Mouse (Mus musculus) stomach, embryonic 14.5 days (tissue): Measurements from ENCODE around the gene Stx4a. TPM values are rescaled to one million over a fixed set of nuclear protein-coding genes. Genes with fewer than 3 reads are reported as not detected.

Source experiments
- ATAC-seq: fragments of 200-750 bp; cut with Nextera tagmentation; 2 replicates; pipeline ENCODE4 v1.8.0; 2017; ENCODE audit warnings: low read depth, moderate TSS enrichment; ENCODE audit not compliant: insufficient number of reproducible peaks, insufficient read depth, low FRiP score
- H3K27ac ChIP-seq: fragments of 300-500 bp; sonication (generic); 2 replicates; pipeline ENCODE4 v1.5.1; 2014; ENCODE audit warnings: mild to moderate bottlenecking, low read length, moderate library complexity, mixed read lengths
- H3K27me3 ChIP-seq: fragments of 300-500 bp; sonication (generic); 2 replicates; pipeline ENCODE4 v1.6.1; 2014; ENCODE audit warnings: low read length, control low read depth, mixed read lengths; ENCODE audit not compliant: control insufficient read depth, insufficient read depth
- H3K36me3 ChIP-seq: fragments of 300-500 bp; sonication (generic); 2 replicates; pipeline ENCODE4 v1.6.1; 2014; ENCODE audit warnings: mild to moderate bottlenecking, control low read depth, low read length, moderate library complexity, mixed read lengths; ENCODE audit not compliant: control insufficient read depth, insufficient read depth
- H3K4me1 ChIP-seq: fragments of 300-500 bp; sonication (generic); 2 replicates; pipeline ENCODE4 v1.6.1; 2014; ENCODE audit warnings: low read length, control low read depth, mixed read lengths; ENCODE audit not compliant: control insufficient read depth, insufficient read depth
- H3K4me2 ChIP-seq: fragments of 300-500 bp; sonication (generic); replicated peaks from 2 replicates; pipeline ENCODE4 v1.6.1; 2014; ENCODE audit warnings: low read depth, low read length, control low read depth
- H3K4me3 ChIP-seq: fragments of 300-500 bp; sonication (generic); 2 replicates; pipeline ENCODE4 v1.5.1; 2014; ENCODE audit warnings: low read depth, low read length, control low read depth
- H3K9ac ChIP-seq: fragments of 300-500 bp; sonication (generic); replicated peaks from 2 replicates; pipeline ENCODE4 v1.6.1; 2014; ENCODE audit warnings: low read depth, mild to moderate bottlenecking, control low read depth, low read length, moderate library complexity, mixed read lengths
- H3K9me3 ChIP-seq: fragments of 300-500 bp; sonication (generic); 2 replicates; pipeline ENCODE4 v1.6.1; 2016; ENCODE audit warnings: low read depth, low read length, control low read depth; ENCODE audit not compliant: control insufficient read depth
- WGBS: fragments of 180-500 bp; shearing (Covaris S2); extraction: QIAGEN DNeasy Blood & Tissue Kit; methylation state at CpG from one replicate; pipeline ENCODE4 v1.1.7; 2014; 5-methylcytosine and 5-hydroxymethylcytosine counted together
- polyA plus RNA-seq: library from polyadenylated mRNA; unstranded; fragments of >200 nt; fragmentation: Nextera tagmentation; extraction: Ambion mirVana; gene quantifications from 2 replicates; pipeline ENCODE4 v1.2.1, GENCODE M21; 2014

Gene Stx4a
- polyA plus RNA-seq, 1 experiment from 2014 or later = 29.7 TPM

DNA sequence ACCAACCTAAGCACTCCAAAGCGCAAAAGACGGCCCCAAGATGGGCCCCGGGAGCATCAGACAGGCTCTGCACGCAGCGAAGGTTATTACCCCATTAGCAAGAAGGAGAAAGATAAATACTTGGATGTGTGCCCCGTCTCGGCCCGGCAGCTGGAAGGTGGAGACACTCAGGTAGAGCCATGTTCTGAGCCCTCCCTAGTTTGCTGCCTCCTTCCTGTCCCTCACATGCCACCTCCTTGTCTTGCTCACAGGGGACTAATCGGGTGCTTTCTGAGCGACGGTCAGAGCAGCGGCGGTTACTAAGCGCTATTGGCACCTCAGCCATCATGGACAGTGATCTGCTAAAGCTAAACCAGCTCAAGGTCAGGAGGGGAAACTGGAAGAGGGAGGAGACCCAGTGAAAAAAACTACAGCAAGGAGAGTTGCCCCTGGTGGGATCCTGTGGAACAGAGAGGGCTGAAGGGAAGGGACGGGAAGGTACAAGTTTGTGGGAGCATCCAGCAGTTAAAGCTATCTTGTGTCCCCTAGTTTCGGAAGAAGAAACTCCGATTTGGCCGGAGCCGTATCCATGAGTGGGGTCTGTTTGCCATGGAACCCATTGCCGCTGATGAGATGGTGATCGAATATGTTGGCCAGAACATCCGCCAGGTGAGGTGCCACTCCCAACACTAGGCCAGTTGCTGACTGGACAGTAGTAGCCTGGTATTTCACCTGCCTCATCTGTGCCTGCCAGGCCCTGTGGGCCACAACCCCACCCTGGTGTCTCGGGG lies 26.8 kb upstream of the Stx4a start:
- ATAC-seq = no peak
- no peak overlapping the region for H3K9ac ChIP-seq
- H3K9me3 ChIP-seq = no peaks in the 10 kb centered on the region
- no peak overlapping the region for H3K4me2 ChIP-seq
- no peak overlapping the region for H3K27ac ChIP-seq
- WGBS = 90% methylated on average over 23 of the region's 23 CpGs
- no peaks in the 10 kb centered on the region; the same call in 1 of the 2 replicates for H3K4me1 ChIP-seq
- no peaks in the 10 kb centered on the region for H3K27me3 ChIP-seq
- H3K4me3 ChIP-seq = no peak overlapping the region
- H3K36me3 ChIP-seq = peaks cover 64% of the 10 kb centered on the region

GRCm38 (mm10) chr7:127798591-127798990 lies 25.5 kb upstream of the Stx4a start:
- Histone ChIP-seq H3K9me3 (no peaks in the 10 kb centered on the region), H3K9ac (no peak overlapping the region), H3K4me1 (no peaks in the 10 kb centered on the region; the same call in 1 of the 2 replicates), H3K4me2 (no peak overlapping the region), H3K4me3 (no peak overlapping the region), H3K27me3 (no peaks in the 10 kb centered on the region), H3K27ac (no peak overlapping the region), H3K36me3 (peaks cover 60% of the 10 kb centered on the region)
- 92% methylated on average over 4 of the region's 4 CpGs for WGBS
- ATAC-seq = no peak

DNA sequence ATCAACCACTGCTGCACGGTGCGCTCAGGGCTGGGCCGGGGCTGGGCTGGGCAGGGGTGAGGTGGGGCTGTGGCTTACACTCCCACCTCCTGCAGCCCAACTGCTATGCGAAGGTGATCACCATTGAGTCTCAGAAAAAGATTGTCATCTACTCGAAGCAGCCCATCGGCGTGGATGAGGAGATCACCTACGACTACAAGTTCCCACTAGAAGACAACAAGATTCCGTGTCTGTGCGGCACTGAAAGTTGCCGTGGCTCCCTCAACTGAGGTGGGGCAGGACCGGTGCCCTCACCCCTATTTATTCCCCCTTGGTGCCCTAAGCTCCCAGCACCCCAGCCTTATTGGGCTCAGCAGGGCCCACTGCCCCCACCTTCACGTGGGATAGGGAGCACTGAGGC lies 24.9 kb upstream of the Stx4a start:
- Histone ChIP-seq H3K4me2 (no peak overlapping the region), H3K36me3 (peaks cover 57% of the 10 kb centered on the region), H3K4me1 (no peaks in the 10 kb centered on the region; the same call in 1 of the 2 replicates), H3K9me3 (no peaks in the 10 kb centered on the region), H3K27ac (no peak overlapping the region), H3K9ac (no peak overlapping the region), H3K4me3 (no peak overlapping the region), H3K27me3 (no peaks in the 10 kb centered on the region)
- WGBS = 91% methylated on average over 13 of the region's 13 CpGs
- no peak for ATAC-seq

- peaks cover 55% of the 10 kb centered on the region for H3K36me3 ChIP-seq
- no peak overlapping the region for H3K4me3 ChIP-seq
- no peaks in the 10 kb centered on the region for H3K9me3 ChIP-seq
- H3K27ac ChIP-seq = no peak overlapping the region
- no peaks in the 10 kb centered on the region; the same call in 1 of the 2 replicates for H3K4me1 ChIP-seq
- no peak overlapping the region for H3K4me2 ChIP-seq
- ATAC-seq = no peak
- 88% methylated on average over 1 of the region's 1 CpGs for WGBS
- H3K27me3 ChIP-seq = no peaks in the 10 kb centered on the region
- H3K9ac ChIP-seq = no peak overlapping the region
These were observed 24.4 kb upstream of the Stx4a start for GRCm38 (mm10) chr7:127799738-127800137.

GRCm38 (mm10) chr7:127800435-127801009 lies 23.6 kb upstream of the Stx4a start, which contains the start of gene Hsd3b7:
Hsd3b7 (plus strand) TSS chr7:127800604.
- no peak within 1 kb of the TSS for H3K27ac ChIP-seq
- no peaks in the 10 kb centered on the region for H3K9me3 ChIP-seq
- 23% methylated on average over 6 of the region's 6 CpGs for WGBS
- H3K4me3 ChIP-seq = peak within 1 kb of the TSS; percentile 19
- H3K27me3 ChIP-seq = no peaks in the 10 kb centered on the region
- peak; percentile 87 for ATAC-seq
- peaks cover 48% of the 10 kb centered on the region for H3K36me3 ChIP-seq
- no peaks in the 10 kb centered on the region; the same call in 1 of the 2 replicates for H3K4me1 ChIP-seq
- peak within 1 kb of the TSS; percentile 40 for H3K4me2 ChIP-seq
- H3K9ac ChIP-seq = no peak within 1 kb of the TSS

DNA sequence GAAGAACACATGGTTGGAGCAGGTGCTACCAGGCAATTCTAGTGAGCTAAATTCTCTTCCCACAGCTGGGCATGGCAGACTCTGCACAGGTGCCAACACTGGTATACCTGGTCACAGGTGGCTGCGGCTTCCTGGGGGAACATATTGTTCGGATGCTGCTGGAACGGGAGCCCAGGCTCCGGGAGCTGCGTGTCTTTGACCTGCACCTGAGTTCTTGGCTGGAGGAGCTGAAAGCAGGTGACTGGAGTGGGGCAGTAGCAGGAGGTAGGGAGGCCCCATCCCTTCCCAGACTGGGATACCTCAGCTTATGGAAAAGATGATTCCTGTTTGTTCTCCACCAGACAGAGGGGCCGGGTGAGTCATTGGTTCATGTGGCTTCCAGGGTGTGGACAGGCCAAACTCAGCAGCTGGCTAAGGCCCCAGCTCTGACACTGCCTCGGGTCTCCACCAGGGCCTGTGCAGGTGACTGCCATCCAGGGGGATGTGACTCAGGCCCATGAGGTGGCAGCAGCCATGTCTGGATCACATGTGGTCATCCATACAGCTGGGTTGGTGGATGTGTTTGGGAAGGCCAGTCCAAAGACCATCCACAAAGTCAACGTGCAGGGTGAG lies 23.0 kb upstream of the Stx4a start:
- H3K27me3 ChIP-seq = no peaks in the 10 kb centered on the region
- ATAC-seq = no peak
- H3K9ac ChIP-seq = no peak overlapping the region
- H3K9me3 ChIP-seq = no peaks in the 10 kb centered on the region
- H3K36me3 ChIP-seq = peaks cover 42% of the 10 kb centered on the region
- WGBS = 88% methylated on average over 8 of the region's 8 CpGs
- H3K27ac ChIP-seq = no peak overlapping the region
- H3K4me1 ChIP-seq = no peaks in the 10 kb centered on the region; the same call in 1 of the 2 replicates
- peak overlapping the region; percentile 19; the same call in 1 of the 2 replicates for H3K4me3 ChIP-seq
- H3K4me2 ChIP-seq = peak overlapping the region; percentile 40

DNA sequence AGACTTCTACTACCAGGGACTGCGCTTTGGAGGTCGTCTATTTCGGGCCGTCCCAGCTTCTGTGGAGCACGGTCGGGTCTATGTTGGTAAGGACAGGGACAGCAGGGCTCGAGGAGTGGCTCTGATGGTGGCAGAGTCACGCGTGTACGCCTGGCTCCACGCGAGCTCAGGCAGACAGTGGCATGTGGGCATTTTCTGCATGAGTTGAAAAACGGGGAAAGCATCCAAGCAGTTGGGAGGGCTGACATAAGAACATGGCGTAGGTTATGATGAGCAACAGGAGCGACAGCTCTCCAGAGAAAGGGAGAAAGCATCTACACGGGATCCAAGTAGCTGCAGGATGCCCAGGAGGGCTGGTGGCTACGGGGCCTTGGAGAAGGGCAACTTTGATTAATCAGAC lies 21.8 kb upstream of the Stx4a start:
- WGBS = 90% methylated on average over 17 of the region's 17 CpGs
- no peak overlapping the region for H3K9ac ChIP-seq
- no peak overlapping the region for H3K4me3 ChIP-seq
- H3K27ac ChIP-seq = no peak overlapping the region
- no peak for ATAC-seq
- H3K36me3 ChIP-seq = peaks cover 31% of the 10 kb centered on the region
- H3K4me1 ChIP-seq = no peaks in the 10 kb centered on the region; the same call in 1 of the 2 replicates
- no peaks in the 10 kb centered on the region for H3K27me3 ChIP-seq
- no peaks in the 10 kb centered on the region for H3K9me3 ChIP-seq
- H3K4me2 ChIP-seq = no peak overlapping the region

GRCm38 (mm10) chr7:127808821-127809220 lies 15.3 kb upstream of the Stx4a start:
- Histone ChIP-seq H3K27me3 (no peaks in the 10 kb centered on the region), H3K4me3 (no peak overlapping the region), H3K9ac (no peak overlapping the region), H3K27ac (no peak overlapping the region), H3K4me1 (no peaks in the 10 kb centered on the region), H3K36me3 (no peaks in the 10 kb centered on the region; the same call in none of the 2 replicates), H3K9me3 (no peaks in the 10 kb centered on the region), H3K4me2 (no peak overlapping the region)
- no peak for ATAC-seq
- WGBS = 67% methylated on average over 5 of the region's 5 CpGs
